Mouse (Mus musculus): Measurements from ENCODE around the gene Tal1.

DNA sequence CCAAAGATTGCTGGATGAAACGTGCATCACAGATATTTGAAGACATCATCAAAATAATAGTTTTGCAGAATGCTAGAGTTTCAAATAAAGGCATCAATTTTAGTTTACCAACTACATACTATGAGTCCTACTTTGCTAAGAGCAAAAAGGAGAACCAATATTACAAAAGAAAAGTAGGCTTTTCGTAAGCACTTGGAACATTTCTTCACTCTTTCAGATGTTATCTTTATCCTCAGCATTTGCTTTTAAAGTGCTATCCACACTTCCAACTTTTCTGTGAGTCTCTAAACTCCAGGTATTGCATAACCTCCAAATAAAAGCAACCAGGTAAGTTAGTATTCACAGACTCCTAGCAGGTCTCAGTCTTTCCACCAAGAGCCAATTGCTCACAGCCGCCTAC lies 63.4 kb downstream of the Tal1 start:
- TF ChIP-seq POLR2A (IDR thresholded peaks at IDR 0.05; ENCODE audit: control insufficient read depth, low read depth, low read length) (no peak), CTCF (IDR thresholded peaks at IDR 0.05; ENCODE audit: control insufficient read depth, insufficient read depth, insufficient replicate concordance, low read depth, low read length) (no peak)
